Mouse (Mus musculus) embryo, embryonic 11.5 days (tissue): ENCODE data around the gene C1qtnf7.

Experiments used
- DNase-seq: peaks from one replicate; pipeline ENCODE4 v3.0.0-alpha.2; 2012; ENCODE audit warnings: low read depth, low spot score

Gene C1qtnf7

DNA sequence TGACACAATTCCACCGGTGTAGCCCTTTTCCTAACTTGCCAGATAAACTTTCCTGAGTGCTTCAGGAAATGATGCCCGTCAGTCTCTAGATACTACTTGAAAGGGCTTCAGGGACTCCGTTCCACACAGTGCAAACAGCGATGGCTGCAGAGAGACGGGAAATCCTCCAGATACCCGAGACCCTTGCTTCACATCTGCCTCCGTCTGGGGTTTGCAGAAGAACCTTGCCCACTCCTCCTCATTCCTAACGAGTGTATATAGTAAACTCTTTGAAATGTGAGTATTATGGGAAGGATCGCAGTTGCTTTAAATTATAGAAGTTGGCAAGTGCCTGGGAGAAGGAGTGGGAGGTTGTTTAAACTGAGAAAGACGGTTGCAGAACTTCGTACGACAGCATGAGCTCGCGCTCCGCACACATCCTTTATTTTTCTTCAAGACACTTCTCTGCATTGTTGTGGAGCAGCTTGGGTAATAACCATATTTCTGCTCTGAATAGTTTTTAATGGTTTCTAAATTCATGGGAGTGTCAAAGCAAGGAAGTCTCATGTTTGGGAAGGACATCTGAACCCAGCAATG is at the start of gene C1qtnf7:
TSS of gene C1qtnf7 (plus strand) at position 138 of the 576 bp plus-strand sequence.
- DNase-seq, result no peak

DNA sequence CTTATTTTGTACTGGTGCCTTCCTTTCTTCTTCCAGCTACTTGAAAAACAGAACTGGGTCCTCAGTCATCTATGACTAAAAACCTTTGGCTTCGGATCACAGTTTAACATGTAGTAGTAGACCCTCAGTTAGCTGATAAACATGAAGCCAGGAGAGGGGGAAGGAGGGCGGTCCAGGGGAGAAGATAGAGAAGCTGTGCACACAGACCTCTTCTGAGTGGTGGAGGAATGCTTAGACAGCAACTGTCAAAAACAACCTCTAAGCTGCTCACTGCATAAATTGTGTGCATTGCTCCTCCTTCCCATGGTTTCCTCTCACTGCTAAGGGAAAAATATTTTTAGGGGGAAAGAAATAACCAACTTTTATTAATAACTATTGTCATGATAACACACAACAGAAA is 48.6 kb upstream of the C1qtnf7 start:
- no peak for DNase-seq

DNA sequence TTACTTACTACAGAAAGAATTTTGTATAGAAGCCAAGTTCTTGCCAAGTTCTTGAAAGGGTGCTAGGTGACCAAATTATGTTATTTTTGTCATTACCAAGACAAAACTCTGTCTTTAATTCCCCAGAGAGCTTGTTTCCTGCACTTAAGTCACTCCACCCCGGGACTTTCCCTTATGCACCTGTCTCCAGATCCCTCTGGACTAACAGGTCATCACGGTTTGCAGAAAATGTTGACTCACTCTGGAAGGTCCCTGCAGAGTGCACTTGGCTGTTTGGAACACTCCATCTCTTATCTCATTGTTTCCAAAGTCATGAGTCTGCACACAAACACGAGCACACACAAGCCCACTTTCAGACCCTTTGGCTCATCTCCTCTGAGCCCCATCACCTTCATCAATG is 48.1 kb upstream of the C1qtnf7 start:
- DNase-seq, result no peak

DNA sequence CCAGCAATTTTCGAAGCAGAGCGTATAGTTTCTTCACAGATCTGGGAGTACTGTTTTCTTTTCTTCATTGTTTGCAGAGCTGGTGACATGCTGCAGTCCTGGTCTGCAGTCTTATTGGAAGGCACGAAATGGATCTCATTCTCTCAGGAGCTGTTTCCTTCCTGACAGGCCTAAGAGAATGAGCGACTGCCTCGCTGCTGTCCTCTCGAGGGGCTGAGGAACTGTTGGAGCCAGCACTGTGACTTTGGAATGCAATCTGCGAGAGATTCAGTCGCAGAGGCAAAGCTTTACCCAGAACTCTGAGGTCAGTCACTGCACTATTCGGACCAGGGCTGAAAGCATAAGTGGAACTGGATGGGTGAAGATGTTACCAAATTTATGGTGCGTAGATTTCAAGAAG is 46.4 kb upstream of the C1qtnf7 start:
- DNase-seq, result no peak

DNA sequence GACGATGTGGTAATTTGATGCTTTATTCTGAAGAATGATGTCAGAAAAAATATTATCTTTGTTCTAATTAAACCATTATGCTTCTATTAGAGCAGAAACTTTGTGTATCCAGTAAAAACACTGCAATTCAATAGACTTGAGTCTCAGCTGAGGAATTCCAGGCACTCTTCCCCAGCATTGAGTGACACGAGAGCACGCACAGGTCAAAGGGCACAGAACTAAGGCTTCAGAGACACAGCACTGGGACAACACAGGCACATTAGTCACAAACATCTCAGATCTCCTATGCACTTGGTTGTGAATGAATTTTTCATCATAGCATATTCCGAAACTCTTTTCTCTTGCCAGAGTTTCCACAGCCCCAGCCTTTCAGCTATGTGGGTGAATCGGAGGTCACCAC is 37.4 kb upstream of the C1qtnf7 start:
- DNase-seq, result no peak

DNA sequence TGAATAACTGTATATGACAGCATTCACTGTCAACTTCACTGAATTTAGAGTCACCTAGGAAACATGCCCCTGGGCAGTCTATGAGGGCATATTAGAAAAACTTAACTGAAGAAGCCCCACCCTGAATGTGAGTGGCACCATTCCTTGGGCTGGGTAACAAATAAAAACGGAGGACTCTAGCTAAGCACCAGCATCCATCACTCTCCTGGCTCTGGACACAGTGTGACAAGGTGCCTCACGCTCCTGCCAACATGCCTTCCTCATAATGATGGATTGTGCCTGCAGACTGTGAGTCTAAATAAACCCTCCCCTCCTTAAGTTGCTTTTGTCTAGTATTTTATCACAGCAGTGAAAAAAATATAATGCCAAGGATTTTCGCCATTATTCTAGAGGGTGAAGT is 35.3 kb upstream of the C1qtnf7 start:
- DNase-seq, result no peak

DNA sequence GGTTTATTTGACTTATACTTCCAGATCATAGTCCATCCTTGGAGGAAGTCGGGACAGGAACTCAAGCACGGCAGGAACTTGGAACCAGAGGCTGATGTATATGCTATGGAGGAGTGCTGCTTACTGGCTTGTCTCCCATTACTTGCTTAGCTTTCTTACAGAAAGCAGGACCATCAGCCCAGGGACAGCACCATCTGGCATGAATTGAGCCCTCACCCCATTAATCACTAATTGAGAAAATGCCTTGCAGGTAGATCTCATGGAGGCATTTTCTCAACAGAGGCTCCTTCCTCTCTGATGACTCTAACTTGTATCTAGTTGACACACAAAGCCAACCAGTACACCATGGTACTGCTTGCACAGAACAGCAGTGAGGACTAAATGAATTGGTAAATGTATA is 34.6 kb upstream of the C1qtnf7 start:
- no peak for DNase-seq

DNA sequence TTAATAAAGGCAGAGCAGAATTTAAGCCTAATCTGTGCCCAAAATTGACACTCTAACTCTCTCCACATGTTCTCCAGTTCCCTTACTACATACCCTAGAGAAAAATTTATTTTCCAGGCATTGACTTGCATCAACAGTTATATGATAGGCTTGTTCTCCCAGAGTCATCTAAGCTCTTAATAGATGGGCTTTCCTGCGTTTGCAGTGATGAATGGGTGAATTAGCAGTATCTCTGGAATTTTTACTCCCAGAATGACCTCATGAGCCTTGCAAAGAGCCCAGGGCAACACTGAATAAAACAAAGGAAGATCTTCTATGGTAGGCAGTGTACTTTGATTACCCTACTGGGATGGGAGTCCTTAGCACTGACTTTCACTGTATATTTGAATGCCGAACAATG is 33.5 kb upstream of the C1qtnf7 start:
- DNase-seq, result no peak

DNA sequence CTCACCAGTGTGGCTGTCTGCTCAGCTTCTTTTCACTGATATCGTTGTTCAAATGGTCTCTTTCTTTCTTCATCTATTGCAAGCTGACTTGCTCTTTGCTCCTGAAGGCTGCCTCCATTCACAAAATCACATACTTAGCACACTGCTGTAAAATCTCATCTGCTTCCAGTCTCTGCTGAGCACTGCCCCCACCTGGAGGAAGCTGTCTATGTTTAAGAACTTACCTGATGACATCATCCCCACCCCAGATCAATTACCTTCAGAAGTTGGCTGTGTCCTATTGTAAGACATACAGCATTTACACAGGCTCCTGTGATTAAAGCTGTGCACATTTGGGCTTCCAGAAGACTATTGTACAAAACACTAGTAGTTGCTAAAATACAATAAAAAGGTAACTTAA is 13.5 kb upstream of the C1qtnf7 start:
- no peak for DNase-seq

DNA sequence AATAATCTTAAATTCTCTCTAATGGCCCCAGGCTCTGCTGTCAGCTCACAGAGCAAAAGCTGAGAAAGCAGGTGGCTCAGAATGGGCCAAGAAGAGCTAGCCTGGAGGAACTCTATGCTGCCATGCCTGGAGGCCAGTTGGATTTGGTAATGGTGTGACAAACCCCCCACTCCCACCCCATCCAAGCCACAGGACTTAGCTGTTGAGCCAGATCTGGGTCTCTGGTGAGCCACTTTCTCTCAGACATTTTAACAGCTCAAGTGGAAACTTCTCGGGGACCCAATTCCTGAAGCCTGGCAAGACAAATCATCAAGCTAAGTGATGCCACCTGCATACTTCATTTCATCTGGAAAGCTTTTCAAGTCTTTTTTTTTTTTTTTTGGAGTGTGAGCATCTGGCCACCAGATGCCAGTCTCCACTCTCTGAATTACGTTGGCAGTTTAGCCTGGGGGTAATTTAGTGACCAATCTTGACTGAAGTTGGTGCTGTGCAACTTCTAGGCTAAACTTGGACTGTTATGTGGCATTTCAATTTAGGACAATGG is 11.0 kb upstream of the C1qtnf7 start:
- DNase-seq, result no peak

DNA sequence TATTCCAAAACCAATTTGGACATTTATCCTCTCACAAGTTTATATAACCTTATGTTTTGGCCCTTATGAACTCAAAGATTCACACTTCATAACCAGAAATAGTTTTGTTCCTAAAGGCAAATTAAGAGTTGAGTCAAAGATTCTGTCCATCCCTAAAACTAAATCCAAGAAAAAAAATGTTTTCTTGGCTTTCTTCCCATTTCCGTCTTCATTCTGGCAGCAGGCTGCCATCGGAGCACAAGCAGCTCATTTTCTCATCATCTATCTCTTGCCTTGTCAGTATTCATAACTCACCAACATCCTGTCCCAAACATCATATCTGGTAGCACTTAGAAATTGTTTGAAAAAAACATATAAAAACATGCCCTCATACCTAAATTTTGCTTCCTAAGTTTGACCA is 6.9 kb upstream of the C1qtnf7 start:
- DNase-seq, result no peak

DNA sequence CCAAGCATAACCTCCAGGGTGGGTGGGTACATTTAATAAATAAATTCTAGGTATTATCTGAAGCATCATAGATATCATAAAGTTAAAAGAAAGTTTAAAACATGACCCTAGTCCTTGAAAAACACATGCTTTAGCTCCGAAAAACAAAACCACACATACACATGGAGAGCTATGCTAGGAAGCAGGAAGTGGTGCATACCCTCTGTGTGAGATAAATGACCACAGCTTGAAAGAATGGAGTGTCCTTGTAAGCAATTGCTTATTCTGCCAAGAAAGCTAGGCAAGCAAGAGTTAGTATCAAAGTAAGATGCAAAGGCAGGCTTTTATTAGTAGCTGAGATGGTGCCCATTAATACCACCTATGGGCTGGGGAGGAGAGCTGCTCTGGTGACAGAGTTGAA is 6.4 kb upstream of the C1qtnf7 start:
- DNase-seq, result no peak

DNA sequence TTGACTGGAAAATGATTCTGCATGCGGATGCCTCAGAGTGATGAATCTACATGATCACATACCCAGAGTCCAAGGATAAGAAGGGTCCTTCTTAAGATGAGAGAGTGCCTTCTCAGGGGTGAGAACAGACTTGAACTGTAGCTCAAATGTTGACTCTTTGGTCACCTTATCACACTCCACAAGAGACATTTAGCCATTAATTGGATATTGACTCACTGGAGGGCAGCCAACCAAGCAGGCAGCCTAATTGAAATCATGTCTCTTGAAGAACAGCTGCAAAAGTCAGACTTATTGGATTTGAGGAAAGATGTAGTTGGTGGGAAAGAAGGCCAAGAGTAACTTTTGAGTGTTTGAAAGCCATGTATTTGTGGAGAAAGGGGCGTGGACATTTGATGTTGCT is 4.2 kb upstream of the C1qtnf7 start:
- no peak for DNase-seq

DNA sequence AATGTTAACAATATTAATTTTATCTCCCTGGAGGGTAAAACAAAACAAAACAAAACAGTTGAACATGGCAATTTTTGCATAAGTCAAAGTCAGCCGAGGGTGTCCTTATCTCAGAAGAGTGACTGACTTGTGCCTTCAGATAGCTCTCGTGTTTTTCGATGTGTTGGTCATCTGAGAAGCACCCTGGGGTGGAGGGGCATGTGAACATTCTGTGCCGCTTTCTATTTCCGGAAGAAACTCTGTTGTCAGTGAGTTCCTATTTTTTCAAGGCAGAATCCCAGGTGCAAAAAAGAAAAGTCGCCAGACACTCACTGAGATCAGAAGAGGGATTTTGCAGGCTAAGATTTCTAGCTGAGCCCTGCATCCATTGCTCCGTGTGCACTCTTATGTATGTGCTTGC is 1.2 kb downstream of the C1qtnf7 start:
- DNase-seq, result no peak

DNA sequence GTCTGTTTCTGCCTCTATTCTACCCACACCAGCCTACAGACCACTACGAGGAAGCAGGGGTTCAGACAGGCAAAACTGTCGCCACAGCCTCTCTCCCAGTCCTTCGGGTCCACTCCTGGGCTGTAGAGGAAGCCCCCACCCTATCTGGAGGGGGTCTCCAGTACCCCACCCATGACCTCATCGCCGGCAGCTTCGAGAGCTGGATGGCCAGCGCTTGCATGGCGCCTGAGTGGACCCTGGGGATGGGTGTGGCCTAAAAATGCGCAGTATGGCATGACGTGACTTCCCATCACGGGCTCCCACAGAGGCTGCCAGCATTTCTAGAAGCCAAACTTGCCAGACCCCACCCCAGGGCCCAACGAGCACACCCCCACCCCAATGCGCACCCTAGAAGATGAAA is 2.0 kb downstream of the C1qtnf7 start:
- no peak for DNase-seq

DNA sequence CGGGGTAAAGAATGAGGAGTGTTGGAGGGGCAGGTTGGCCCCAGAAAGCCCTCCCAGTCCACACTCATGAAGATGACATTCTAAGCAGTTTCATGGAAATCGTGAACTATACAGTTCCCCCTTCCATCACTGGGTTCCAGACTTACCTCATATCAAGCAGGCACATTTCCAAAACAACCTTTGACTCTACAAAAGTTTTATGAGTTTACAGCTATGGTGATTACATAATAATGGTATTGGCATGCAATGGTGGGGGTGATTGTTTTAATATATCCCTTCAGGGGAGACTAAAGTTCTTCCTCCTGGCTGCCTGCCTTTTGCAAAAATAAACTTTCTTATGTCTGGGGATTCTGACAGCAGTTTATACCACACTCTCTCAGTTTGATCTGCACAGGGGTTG is 4.6 kb downstream of the C1qtnf7 start:
- no peak for DNase-seq

DNA sequence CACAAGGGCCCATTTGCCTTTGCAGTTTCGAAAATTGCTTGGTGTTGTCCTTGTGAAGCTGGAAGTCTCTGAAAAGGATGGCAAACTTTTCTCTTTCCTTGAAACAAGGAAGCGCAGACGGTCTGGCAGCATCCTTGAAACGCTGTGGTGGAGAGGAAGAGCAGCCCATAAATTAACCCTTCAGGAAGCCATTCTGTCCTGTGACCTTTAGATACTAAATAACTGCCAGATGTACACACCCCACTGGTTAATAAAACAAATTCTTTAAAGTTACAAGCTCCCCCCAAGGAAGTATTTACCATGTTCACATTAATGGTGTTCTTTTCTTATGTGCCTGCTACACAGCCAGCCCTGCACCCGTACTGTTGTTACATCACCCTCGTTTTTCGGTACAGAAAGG is 6.0 kb downstream of the C1qtnf7 start:
- no peak for DNase-seq

DNA sequence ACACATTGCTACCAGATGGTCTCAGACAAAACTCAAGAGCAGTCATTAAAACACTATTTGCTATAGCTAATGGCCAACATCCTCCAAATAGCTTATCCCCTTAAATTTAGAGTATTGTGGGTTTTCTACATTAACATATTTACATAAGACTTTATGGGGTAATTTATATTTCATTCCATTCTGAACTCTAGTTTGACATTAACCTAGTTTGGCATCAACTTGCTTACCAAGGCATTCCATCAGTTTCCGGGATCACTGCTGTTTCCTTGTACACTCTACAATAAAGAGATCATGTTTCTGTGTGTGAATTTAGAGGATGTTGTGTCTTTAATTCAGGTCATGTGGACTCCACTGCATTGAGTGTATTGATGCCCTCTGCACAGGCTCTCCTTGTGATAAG is 7.5 kb downstream of the C1qtnf7 start:
- DNase-seq, result no peak

DNA sequence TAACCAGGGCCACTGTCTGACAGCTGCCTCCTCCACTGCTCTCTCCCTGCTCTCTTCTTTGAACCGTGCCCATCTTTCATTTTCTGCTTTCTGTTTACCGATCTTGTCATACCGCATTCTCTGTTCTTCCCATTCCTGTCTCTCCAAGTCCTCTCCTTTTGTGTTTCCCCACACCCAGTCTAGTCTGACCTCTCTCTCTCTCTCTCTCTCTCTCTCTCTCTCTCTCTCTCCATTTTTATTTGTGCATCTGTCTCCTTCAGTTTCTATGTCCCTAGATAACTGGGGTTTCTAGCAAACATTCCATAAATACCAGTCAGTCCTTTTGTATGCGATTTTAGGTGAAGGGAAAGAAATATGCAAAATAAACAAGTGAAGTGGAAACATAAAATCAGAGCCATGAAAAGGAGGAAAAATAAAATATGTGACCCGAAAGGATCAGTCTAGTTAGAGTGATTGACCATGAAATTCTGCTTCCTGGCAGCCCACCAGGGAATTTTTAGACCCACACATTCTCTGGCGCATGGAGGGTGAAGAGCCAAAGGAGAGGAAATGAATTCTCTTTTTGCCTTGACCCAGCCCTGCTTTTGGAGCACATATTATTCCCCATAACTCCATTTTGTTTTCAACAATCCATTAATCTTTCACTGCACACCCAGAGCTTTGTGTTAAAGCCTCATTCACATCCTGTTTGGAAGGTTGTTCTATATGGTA is 11.7 kb downstream of the C1qtnf7 start:
- DNase-seq, result no peak

DNA sequence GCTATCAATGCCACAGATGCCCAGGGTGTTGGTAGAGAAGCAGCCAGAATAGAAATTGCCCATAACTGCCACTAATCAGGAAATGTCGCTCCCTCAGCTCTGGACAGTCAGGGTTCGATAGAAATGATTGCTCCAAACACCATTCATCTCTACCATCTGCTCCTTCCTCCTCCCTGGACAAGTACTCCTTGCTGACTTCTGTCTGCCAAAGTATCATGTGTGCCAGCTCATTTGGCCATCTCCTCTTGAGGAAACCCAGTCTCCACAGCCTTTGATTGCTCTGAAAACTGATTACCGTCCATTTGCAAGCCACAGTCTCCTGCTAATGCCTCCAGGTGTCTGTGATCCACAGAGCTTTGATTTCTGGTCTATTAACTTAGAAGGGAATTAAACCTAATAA is 14.8 kb downstream of the C1qtnf7 start:
- no peak for DNase-seq

DNA sequence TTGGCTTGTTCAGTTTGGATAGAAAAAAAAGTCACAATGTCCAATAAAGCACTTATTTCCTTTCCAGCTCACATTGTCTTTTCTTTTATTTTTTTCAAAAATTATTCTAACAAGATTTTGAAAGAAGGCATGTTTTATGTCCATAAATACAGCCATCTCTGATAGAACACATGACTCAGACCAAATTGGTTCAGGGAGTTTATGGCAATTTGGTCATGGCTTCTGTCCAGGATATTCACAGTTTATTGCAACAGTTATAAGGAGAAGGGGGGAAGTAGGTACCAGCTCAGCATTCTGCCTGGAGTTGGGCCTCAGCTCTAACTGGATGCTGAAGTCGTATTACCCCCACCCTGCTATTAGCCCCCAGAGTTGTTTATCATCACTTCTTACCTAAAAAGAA is 15.5 kb downstream of the C1qtnf7 start:
- DNase-seq, result no peak

DNA sequence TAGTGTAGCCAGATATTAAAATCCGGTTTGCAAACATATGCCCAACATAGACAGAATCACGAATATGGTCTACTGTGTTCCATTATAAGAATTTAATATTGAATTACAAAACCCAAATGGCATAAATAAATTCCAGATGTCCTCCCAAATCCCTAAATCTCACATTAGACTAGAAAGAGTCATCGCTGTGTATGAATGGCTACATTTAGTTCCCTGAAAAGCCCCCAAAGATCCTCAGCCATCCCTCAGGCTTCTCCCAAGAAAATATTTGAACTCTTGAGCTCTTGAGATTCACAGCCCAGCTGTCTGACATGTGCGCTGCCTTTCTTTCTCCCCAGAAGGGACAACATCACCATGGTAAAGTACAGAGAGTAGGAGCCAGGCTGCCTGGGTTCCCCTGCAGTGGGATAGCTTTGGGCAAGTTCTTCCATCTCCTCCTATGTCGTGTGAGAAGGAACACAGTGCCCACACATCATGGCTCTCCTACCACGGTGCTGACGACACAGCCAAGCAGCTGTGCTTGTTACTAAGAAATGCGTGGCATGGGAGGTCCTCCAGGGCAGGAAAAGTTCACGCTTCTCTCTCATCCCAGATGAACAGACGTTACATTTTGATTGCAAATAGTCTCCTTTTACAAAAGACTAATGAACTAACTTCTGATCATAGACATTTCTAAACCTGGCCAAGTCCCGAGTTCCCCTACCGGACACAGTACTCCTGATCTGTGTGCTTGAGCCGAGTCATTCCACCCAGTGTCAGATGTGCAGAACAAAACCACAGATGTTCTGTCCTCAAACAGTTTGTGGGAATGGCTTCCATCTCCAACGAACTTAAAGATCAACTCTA is 23.2 kb downstream of the C1qtnf7 start:
- DNase-seq, result no peak

DNA sequence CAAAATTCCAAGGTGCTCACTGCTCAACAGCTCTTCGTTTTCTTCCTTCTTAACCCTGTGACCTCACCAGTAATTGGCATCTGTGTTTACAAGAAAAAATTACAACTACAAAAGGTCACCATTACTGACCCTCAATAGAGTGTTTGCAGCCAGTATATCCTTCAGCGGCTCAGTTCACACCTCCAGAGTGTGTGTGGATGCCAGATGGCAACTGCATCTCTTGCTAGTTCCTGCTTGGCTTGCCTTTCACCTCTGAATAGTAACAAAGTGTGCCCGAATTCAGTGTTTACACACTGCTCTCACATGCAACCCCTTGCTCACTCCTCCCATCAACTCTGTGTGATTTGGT is 23.8 kb downstream of the C1qtnf7 start:
- DNase-seq, result no peak
